Mouse (Mus musculus) A20 (cell line): ENCODE data around the gene Vipr2.

ENCODE experiments used
- DNase-seq: peaks from one replicate; pipeline ENCODE4 v3.0.0-alpha.2; 2011; ENCODE audit warnings: low read depth, low spot score

Vipr2 gene

DNA sequence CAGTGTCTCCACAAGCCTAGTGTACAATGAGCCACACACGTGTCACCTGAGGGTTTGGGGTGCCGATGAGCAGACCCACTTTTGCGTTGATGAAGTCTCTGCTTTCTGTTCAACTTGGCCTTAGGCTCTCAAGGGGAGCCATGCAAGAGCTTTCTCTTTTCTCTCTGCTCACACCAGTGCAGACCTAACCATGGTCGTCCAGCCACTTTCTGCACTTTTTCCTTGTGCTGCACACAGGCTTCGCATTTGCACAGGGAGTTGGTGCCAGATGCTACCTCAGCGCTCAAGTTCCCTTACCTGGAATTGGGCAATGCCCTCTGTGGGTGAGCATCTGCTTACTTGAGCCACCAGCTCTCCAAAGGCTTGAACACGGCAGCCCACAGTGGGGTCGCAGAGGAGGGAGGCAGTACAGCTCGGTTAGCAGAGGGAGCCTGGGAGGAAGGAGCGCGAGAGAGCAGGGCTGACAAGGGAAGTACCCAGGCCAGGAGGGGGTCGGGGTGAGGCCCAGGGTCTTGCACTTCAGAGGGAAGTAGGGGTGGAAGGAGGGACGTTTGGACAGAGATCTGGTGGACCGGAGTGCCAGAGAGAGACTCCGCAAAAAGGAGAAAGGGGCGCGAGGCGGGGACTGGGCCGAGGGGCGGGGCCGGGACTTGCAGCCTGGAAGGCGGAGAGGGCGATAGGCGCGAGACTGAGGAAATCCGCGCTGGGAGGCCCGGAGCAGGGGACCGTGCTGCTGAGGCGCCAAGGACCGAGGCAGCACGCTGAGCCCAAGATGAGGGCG lies at the start of gene Vipr2:
Gene Vipr2, plus strand, starts transcription at position 653 of the 781 bp plus-strand sequence.
- no peak for DNase-seq

DNA sequence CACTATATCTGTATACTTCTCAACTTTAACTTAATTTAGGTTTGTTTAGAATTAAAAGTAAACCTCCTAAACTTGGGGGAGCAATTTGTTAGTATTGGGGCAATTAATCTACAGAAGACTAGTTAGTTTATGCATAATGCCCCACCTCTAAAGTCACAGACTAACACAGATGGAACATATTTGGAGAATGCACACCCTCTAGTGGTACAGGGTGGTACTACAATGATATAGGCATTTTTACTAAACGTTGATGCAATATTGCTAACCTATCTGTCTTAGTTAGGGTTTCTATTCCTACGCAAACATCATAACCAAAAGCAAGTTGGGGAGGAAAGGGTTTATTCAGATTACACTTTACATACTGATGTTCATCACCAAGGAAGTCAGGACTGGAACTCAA lies 49.4 kb upstream of the Vipr2 start:
- peak; percentile 49 for DNase-seq

DNA sequence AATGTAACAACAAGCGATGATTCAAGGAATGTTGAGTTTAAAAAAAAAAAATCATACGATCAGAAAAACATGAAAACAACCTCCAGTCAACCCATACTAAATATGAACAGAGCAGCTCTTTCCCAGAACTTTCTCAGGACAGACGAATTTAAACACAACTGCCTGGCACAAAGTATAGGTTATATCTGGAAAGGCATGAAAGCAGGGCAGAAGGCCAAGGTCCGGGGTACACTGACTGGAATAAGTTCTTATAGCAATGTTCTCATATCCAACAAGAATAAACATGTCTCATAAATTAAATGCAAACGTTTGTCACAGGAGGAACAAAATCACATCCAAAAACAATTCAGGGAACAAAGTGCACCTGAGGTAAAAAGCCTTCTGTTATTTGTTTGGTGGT lies 42.2 kb upstream of the Vipr2 start:
- DNase-seq, result no peak

DNA sequence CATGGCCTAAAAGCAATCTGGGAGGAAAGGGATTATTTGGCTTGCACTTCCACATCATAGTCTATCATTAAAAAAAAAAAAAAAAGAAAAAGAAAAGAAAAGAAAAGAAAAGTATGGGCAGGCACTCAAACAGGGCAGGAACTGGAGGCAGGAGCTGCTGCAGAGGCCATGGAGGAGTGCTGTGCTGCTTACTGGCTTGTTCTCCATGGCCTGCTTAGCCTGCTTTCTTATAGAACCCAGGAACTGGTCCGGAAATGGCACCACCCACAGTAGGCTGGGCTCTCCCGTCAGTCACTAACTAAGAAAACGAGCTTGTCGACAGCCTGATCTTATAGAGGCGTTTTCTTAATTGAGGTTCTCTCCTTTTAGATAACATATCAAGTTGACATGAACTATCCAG lies 32.7 kb upstream of the Vipr2 start:
- no peak for DNase-seq

DNA sequence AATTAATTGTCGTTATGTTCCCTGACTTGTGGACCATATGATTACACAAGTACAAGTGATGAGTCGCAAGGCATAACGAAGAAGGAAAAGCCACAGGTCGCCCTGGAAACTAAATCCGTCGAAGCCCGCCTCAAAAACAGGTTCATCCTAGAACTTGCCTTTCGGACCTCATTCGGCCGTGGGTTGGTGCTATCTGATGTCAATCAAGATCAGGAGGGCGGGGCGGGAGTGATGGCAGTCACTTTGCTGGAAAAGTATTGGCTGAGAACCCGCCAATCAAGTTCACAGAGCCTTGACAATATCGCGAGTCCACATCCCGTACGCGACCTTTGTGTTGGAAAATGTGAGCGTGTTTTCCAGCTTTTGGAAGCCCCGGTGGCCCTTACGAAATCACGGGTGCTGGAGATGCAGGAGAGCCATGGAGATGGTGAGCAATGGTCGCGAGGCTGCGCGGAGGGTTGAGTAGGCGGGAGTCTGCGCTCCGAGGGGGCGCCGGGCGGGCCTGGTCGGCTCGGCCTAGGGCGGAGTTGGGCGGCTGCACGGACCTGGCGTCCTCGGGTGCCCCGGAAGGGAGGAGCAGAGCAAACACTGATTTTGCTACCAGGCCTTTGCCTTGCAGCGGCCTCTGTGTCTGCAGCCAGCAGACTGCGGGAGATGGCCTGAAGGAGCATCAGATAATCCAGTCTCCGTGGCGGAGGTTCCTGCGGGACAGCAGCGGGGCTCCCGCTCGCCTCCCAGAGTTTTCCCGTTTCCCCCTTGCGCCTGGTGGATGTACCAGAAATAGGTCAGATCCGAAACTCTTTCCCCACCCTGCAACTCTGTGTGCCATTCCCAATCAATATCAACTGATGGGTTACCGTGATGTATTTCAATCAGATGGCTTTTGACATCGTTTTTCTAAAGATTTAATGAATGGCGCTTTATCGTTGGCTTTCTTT lies 29.8 kb upstream of the Vipr2 start, which contains the start of gene Zfp386:
Gene Zfp386, plus strand, starts transcription at position 285 of the 938 bp plus-strand sequence.
- DNase-seq, result peak; percentile 98

DNA sequence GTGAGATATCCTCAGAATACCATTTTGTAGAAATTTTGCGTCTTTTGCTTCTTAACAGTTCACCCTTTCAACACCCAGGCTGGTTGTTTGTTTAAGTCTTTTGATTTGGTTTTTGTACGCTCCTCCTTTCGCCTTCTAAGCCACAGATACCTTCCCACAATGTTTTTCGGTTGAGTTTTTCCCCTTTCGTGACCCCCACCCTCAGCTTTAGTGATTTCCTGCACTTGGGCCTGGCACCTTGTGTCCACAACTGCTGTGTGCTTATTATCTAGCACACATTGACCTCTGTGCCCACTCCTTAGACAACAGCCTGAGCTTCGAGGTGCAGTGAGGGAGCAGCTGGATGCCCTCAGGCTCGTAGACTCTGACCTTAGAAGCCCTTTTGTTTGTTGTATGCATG lies 28.8 kb upstream of the Vipr2 start:
- no peak for DNase-seq

DNA sequence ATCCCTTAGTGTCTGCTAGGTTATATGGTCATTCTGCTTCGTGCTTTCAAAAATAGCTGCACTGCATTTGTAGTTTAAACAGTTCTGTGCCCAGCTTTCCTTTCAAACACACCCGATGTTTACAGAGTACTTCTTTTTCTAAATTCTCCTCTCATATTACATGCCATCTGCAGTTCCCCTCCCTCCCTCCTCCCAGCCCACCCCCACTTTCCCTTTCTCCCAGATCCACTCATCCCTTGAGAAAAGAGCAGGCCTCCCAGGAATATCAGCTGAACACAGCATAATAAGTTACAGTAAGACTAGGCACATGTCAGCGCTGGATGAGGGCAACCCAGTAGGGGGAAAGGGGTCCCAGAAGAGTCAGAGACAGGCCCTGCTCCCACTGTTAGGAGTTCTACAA lies 28.3 kb upstream of the Vipr2 start:
- no peak for DNase-seq

DNA sequence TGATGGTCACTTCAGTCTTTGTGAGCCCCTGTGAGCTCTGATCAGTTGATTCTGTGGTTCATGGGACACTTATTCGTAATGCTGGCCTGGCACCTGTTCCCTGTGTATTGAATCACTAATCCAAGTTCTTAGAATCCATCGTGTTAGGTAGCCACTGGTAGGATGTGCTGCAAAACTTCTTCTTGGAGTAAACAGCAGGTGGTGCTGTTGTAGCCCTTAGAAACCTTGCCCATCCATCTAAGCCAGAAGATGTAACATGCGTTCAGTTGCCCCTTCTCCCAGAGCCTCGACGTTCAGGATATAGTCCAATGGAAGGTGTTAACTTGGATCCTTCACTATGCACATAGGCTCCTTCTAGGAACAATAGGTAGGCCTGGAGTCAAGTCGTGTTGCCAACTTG lies 27.8 kb upstream of the Vipr2 start:
- peak; percentile 41 for DNase-seq

DNA sequence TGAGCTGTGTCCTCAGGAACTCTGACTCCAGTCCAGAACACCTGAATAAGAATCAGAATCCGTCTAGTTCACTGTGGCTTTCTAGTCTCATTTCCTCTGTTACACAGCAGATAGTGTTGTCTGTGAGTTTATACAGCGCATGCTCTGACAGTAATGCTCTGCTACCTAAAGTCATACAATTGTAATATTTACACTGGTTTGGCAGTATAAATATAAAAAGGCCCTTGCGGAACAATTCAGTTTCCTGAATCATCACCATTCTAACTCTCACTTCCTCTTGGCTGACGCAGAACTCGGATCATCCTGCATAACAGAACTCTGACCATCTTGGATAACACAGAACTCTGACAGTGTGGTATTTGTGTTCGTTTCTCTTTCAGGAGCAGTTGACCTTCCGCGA lies 23.2 kb upstream of the Vipr2 start:
- no peak for DNase-seq

DNA sequence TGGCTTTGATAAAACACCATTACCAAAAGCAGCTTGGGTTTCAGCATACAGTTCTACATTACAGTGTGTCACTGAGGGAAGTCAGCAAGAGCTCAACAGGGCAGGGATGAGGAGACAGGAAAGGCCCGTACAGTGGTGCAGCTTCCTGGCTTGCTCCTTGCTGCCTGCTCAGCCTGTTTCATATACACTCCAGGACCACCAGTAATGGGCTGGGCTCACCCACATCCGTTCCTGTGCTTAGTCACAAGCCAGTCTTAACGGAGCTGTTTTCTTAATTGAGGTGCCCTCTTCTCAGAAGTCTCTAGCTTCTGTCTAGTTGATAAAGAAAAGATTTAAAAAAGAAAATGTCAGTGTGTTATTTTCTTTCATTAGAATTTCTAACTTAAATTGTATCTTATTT lies 21.4 kb upstream of the Vipr2 start:
- DNase-seq, result no peak

DNA sequence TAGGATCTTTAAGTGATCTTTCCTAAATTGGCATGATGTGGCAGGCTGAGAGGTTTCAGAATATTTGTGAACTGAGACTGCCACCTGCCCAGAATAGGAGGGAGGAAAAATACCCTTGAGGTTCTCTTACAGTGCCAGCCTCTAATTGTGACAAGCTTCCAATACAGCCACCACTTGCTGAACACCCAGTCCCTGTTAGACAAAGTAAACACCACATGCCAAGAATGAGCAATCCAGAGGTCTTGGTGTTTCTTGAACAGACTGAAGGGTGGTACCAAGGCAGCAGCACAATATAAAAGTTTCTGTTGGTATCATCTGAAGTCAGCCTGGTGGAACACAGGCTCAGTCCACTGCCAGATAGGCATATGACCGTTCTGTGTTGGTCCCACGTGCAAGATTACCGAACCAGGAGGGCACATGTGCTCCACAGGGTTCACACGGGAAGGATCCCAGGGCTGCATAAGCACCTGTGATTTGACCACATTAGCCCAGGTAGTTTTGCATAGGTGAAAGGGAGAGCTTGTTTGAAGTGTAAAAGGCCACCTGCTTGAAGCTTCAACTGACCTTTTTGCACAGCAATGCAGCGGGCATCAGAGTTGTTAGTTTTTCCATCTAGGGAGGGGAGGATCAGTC lies 15.8 kb upstream of the Vipr2 start:
- DNase-seq, result no peak

DNA sequence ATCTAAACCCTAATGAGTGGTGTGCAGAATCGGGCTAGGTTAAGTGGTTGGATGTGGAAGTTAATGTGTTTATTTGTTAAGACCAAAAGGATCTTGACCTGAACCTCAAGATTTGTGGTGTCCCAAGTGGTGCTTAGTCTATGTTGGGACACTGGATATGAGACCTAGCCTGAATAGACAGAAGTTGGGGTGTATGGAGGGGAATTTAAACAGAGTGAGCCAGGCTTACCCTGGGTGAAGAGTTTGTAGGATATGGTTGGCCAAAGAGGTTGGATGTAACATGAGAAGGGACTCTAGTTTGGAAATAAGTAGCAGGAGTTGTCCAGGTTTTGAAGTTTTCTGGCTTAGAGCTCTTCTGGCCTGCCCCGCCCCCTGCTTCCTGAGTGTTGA lies 15.3 kb upstream of the Vipr2 start:
- no peak for DNase-seq

DNA sequence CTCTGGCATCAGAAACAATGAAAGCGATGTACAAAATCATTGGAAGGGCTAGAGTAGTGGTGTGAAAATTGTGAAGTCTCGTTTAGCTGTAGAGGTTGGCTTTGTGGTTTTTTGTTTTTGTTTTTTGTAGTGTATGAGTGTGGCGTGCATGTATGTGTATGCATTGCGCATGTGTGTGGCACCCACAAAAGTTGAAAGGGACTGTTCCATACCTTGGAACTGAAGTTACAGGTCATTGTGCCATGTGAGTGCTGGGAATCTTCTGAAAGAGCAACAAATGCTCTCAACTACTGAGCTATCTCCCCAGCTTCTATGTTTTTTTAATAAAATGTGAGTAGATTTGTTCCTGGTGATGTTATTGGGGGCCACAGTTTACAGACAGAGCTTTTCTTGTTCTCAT lies 14.5 kb upstream of the Vipr2 start:
- DNase-seq, result no peak

DNA sequence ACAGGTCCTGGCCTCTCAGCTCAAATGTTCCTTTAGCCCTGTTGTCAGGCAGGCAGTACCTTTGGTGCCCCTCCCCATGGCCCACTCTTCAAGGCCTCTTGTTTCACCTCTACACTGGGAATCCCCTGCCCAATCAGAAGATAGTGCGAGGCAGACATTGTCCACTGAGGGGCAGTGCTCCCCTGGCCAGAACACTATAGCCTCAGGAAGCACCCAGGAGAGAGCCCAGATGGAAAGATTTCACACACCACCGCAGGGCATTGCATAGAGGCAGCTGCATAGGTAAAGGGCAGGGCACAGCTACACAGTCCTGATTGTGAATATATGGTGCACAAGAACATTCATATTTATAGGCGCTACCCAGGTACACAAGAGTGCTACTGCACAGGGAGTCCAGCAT lies 6.5 kb upstream of the Vipr2 start:
- DNase-seq, result no peak

DNA sequence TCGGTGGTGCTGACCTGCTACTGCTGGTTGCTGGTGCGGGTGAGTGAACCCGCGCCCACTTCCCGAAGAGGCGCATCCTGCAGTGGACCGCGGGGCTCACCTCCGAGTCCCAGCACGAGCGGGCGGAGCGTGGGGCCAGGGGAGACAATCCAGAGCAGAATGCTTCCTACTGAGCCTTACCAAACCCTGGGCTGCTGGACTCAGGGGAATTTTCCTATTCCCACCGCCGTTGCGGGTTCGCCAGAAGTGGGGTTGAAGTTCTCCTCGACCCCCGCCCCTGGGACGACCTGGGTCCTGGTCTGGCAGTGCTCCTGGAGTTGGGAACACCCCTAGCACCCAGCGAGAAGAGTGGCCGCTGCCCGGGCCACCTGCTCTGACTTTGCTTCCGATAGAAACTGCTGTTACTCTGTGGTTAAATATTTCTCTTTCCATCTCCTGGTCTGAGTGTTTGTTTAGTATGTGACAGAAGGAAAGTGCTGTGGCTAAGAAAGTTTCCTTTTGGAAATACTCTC lies 385 bp downstream of the Vipr2 start:
- no peak for DNase-seq

DNA sequence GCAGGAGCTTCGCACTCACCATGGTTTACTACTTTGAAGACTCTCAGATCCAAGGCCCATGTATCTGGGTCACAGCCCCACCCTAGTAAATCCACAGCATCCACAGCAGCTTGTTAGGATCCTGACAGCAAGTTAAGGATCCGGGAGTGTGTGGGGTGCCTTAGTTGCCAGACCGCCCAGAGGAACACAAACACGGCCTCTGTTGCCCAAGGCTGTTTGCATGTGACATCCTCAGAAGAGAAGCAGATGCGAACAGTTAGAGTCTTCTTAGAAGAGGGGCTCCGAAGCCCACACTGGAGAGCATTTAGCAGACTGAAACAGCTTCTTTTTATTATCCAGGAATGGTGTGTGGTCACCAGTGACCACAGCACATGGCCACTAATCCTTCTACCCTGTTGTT lies 5.6 kb downstream of the Vipr2 start:
- DNase-seq, result no peak

DNA sequence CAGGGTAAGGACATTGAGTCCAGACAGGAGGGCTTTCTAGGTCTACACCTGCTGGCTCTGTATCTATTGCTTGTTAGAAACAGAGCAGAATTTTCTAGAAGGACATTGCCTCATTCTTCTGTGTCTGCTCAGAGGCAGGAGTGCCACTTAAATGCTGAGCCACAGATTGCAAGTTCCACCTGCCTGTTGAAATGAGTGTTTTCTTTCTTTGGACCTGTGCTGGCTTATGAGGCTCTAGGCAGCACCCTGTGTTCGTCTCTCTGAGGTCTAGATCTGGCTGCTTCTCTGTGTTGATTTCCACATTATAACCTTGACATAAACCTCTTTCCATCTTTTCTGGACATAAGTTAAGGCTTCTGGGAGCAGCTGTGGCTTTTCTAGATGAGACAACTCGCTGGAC lies 6.8 kb downstream of the Vipr2 start:
- DNase-seq, result no peak

DNA sequence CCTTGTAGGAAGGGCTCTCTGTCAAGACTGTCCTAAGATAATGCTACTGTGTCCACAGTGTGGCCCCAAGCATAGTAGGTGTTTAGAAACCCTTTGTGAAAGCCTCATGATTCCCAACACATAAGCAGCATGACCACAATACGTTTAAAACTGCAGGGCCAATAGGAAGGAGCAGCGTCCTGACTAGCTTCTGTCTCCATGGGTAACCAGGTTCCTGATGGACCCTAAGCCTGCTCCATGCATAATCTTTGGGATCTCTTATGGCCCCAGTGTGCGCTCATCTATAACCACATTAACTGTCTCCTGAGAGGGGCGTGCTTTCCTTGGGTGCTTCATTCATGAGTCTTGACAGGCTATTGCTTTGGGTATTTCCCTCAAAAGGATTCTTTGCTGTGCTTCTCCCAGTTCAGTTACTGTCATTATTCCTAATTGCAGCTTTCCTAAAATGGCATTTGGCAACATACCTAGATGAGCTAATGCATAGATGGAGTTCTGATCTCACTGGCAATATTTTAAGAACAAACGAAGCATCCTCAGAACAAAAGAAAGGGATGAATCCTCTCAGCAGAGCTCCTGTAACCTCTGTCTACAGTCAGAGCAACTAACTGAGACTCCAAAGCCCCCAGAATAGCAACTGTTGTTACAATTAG lies 9.6 kb downstream of the Vipr2 start:
- no peak for DNase-seq

DNA sequence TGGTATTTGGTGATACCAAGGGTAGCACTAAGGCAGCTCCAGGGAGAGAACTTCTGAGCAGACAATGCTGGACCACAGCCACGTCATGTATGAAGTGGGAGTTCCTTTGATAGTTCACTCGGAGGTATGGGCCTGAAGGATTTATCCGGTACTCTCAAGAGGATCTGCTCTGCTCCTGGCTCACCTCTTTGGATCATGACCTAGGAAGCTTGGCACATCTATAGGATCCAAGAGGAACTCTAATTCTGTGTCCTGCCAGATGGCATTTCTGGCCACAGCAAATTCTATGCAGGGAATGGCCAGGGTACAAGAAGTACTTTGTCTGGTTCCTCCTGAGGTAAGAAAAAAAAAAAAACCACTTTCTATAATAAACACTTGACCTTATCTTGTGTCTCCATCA lies 12.3 kb downstream of the Vipr2 start:
- DNase-seq, result no peak

DNA sequence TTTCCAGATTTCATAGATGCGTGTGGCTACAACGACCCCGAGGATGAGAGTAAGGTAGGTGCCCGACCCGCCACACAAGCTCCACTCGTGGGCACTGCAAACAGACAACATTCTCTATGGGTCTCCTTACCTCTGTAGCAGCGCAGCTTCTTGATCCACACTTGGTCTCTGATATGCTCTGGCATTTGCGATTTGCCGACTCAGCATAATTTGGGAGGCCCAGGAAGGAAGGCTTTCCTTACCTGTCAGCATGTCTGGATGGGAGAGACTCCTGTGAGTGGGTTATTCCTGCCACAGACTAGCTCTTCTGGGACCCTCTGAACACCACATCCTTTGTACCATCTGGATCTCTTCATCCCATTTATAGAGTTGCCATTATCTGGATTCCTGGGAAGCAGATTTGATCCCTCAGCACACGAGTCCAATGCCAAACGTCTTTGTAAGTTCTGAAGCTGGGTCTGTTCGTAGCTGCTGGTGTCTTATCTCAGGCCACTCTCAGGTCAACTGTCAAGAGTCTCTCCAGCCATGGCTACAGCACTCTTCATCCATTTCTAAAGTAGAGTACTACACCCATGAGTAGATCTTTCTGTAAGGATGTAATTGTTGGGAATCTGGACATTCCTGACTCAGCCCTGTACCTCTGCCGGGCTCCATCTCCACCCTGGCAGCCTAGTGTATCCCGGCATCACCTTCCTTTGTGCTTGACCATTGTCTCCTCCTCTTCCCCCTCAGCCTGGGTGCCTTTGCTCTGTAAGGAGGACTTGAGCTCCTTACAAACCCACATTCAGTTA lies 17.4 kb downstream of the Vipr2 start:
- no peak for DNase-seq
